Mouse (Mus musculus): ENCODE data around the gene Prtg.

Prtg gene

DNA sequence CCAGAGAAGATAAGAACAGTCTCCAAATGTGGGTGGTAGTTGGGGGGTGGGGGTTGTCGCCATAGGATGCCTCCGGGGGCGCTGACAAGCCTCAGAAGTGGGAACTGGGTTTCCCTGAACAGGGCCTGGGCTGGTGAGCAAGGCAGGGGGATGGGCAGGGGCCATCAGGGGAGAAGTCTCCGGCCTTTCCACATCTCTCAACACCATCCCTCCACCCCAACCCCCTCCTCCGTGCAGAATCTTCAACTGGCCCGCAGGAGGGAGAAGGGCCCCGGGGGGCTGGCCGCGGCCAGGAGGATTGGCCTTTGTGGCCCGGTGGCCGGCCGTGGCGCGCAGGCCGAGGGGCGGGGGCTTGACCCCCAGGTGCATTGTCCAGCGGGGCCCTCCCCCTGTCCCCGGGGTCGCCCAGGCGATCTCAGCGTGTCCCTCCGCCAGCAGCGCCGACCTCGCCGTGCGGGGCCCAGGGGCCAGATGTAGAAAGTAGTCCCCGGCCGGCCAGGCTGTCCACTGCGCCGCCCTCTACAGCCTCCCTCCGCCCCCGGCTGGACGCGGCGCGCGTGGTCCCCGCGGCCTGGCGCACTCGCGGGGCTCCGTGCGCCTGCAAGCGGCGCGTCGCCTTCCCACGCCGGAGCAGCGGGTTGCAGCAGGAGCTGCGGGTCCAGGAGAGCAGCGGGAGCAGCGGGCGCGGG, at the start of gene Prtg:
Gene Prtg, plus strand, starts transcription at position 144 of the 689 bp plus-strand sequence.
- DNase-seq = peak in 1 of 2 experiments; percentile 17

DNA sequence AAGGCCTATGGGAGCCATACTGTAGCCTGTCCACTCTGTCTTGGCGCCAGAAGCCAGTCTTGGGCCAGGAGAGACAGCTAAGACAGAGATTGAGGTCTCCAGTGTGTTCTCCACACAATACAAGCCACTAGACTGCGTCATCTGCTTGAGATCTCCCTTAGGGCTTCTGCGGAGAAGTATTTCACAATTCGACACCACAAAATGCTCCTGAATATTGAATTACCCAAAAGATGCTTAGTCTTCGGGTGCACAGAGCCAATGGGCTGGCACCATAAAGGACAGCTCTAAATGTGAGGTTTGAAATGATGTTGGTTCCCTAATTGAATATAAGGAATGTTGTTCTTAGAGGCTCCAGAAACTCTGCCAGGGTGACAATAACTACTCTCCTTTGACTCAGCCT, 49.5 kb upstream of the Prtg start:
- DNase-seq = no peak

DNA sequence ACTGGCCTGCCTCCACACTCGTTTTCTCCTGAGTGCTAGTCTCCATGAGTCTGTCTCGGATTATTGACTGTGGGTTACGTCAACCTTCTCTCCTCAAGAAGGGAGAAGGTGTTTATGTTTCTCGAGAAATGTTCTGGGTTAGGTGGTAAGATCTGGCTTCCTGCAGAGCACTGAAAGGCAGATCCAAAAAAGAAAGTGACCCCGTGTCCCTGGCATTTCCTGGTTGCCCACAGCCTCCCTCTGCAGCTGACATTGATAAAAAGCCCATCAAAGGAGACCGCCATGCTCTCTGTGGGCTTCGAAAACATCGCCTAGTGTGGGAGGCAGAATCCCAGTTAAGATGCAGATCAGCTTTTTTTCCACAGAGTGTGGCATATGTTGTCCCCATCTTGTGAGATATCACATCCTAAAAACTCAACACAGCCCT, 48.0 kb upstream of the Prtg start:
- no peak for DNase-seq

- DNase-seq = no peak
Observed at GRCm38 (mm10) chr9:72763050-72763718, 43.5 kb upstream of the Prtg start.

- DNase-seq = peak; percentile 58 to 71
Observed at GRCm38 (mm10) chr9:72766789-72767349, 39.8 kb upstream of the Prtg start.

DNA sequence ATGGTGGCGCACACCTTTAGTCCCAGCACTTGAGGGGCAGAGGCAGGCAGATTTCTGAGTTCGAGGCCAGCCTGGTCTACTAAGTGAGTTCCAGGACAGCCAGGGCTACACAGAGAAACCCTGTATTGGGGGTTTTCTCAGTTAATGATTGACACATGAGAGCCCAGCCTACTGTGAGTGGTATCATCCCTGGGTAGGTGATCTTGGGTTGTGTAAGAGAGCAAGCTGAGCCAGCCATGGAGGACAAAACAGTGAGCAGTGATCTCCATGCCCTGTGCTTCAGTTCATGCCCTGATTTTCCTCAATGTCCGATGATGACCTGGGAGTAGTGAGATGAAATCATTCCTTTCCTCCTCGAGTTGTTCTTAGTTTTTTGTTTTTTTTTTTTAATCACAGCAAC, 31.7 kb upstream of the Prtg start:
- DNase-seq = no peak

GRCm38 (mm10) chr9:72779004-72779403, 27.7 kb upstream of the Prtg start:
- DNase-seq = no peak

GRCm38 (mm10) chr9:72779733-72780132, 26.9 kb upstream of the Prtg start:
- DNase-seq = no peak

DNA sequence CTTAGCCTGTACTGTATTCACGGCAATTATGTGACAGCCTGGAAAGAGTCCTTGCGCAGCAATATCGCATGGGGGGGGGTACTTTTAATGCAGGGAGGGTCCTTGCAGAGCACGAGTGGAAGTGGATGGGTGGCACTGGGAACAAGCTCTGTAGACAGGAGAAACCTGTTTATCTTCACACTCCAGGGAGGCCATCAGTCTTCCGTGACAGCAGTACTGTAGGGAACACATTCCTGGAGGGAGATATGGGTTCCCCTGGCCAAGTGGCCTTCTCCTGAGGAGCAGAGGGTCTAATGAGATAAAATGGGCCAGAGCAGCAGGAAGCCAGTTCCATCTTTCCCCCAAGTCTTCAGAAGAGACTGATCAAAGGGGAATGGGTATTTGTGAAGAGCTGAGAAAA, 26.0 kb upstream of the Prtg start:
- no peak for DNase-seq

GRCm38 (mm10) chr9:72781466-72781865, 25.2 kb upstream of the Prtg start:
- DNase-seq = no peak

GRCm38 (mm10) chr9:72782121-72782520, 24.6 kb upstream of the Prtg start:
- no peak for DNase-seq

GRCm38 (mm10) chr9:72787732-72788131, 18.9 kb upstream of the Prtg start:
- DNase-seq = no peak

- DNase-seq = no peak
Observed at GRCm38 (mm10) chr9:72790530-72791212, 16.0 kb upstream of the Prtg start.

DNA sequence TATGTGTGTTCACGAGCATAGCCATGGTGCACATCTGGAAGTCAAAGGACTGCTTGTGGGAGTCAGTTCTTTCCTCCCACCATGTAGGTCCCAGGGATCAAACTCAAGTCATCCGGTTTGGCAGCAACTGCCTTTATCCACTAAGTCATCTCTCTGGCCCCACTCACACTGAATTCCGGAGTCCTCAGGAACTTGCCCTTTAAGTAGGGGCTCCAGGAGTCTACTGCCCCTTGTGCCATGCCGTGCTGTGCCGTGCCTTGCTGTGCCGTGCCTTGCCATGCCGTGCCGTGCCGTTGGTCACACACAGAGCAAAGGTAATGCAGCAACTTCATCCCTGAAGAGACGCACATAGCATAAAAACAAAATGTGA, 15.5 kb upstream of the Prtg start:
- DNase-seq = no peak

GRCm38 (mm10) chr9:72791681-72792080, 15.0 kb upstream of the Prtg start:
- no peak for DNase-seq

DNA sequence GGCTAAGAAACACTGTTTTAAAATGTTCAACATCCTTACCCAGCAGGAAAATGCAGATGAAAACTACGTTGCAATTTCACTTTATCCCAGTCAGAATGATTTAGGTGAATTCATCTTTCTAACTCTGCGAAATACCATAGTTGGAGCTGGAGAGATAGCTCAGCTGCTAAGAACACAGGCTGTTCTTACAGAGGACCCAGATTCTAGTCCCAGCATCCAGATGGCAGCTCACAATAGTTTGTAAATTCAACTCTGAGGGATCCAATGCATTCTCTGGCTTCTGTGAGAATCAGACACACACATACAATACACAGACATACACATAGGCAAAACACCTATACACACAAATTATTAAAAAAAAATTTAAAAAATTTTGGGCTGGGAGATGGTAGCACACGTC, 11.4 kb upstream of the Prtg start:
- no peak for DNase-seq

- DNase-seq = no peak
Observed at GRCm38 (mm10) chr9:72797136-72797621, 9.5 kb upstream of the Prtg start.

DNA sequence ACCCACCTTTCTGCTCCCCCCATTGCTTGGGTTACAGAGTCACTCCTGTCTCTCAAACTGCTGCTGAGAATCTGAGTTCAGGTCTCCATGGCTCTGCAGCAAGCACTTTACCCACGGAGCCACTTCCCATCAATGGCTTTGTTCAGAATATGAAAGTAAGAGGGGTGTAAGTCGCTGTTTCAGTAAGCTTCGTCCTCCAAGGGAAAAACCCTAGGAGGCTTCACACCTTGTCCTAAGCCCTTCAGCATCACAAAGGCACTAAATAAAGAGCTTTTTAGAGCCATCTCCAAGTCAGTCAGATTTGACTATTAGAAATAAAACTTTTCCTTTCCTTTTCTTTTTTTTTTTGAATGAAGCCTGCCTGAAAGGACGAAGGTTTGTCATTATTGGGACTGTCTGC, 3.4 kb upstream of the Prtg start:
- DNase-seq = no peak

DNA sequence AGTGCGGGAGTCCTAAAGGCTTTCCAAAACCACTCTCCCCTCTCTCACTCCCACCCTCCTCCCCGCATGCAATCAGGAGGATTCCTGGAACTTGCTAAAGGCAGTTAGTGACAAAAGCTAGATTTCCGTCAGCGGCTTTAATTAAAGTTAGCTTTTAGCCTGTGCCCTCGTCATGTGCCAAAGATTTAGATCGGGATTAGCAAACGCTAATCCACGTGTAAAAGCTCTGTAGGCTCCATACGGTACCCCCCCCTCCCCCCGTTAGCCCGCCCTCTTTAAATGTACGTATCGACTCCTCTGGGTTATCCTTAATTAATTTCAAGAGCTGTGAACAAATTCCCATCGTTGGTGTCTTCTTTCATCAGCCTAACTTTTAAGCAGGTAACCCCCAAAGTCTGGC, 528 bp upstream of the Prtg start:
- DNase-seq = no peak

DNA sequence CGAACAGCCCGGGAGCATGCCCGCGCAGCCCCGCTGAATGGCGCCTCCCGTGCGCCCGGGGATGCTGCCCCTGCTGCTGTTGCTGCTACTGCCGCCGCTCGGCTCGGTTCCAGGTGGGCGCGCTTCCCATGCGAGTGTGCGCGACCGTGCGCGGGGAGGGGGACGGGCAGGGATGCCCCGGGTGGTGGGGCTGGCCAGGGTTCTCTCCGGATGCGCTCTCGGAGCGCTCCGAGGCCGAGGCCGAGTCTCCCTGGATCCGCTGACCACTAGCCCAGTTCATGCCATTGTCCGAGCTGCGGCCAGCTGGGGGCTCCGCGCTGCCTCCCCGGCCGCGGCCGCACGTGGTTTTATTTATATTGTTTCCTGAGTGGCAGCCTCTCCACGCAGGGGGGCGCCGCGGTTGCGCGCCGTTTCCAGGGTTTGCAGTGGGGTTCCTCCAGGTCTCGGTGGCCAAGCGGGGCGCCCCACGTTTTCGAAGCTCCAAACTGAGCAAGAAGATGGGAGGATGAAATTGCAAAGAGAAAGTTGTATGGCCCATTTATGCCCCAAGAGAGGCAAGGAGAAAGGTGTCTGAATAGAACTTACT, 839 bp downstream of the Prtg start:
- peak; percentile 8 to 22 for DNase-seq

GRCm38 (mm10) chr9:72808176-72808575, 1.5 kb downstream of the Prtg start:
- DNase-seq = no peak

- no peak for DNase-seq
Observed at GRCm38 (mm10) chr9:72808586-72808985, 1.9 kb downstream of the Prtg start.

- DNase-seq = no peak
Observed at GRCm38 (mm10) chr9:72809077-72809476, 2.4 kb downstream of the Prtg start.
